Mouse (Mus musculus): ENCODE results near the gene Mki67. TPM values are rescaled to one million over a fixed set of nuclear protein-coding genes. Genes with fewer than 3 reads are reported as not detected.

The Mki67 gene
- total and polyA plus RNA-seq, 3 experiments = 57.8 to 102 (median 73.1) TPM

DNA sequence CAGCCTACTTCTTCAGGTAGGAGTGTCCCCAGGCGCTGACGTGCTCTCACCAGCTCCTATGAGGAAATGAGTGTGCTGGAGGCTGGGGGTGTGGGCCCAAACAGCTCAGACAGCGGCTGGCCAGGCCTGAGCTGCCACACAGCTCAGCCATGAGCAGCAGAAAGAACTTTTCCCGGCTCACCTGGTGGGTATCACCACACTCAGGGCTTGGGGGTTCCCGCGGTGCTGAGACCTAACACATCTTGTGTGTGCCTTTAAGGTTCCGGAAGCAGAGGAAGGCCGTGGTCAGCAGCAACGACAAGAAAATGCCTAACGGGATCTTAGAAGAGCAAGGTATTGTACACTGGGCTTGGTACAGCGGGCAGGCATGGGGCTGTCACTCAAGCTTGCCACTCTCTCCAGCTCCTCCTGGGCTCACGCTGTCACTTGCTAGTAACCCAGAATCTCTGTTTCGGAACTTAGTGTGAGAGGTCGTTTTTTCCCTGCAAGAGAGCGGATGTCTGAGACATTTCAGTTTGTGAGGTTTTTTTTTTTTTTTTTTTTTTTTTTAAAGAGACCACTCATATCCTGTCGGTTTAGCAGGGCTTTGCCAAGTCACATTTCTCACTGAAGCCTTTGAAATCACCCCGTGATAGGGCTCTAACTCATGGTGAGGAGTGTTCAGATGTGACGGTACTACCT lies 64.2 kb downstream of the Mki67 start:
- Histone ChIP-seq H3K79me2 (replicated peaks; ENCODE audit: control insufficient read depth, extremely low read depth, insufficient read depth, poor library complexity, severe bottlenecking) (no peaks in the 10 kb centered on the region), H3K9me3 (replicated peaks; ENCODE audit: low read length) (peaks cover 6% of the 10 kb centered on the region), H3K4me3 (replicated peaks in 1 of 3; ENCODE audit: low read depth in 2 of 3, low read length in 2 of 3, poor library complexity in 1 of 3) (no peak overlapping the region), H3K4me1 (ENCODE audit: control insufficient read depth in 1 of 2, insufficient read depth in 2 of 2) (peaks cover 7 to 55% of the 10 kb centered on the region in 2 experiments; a peak in 3 of 4 replicates), H3K9ac (ENCODE audit: insufficient read depth, low read depth) (no peak overlapping the region), H3K36me3 (replicated peaks in 1 of 2; ENCODE audit: control insufficient read depth in 1 of 2, insufficient read depth in 1 of 2, low read length in 1 of 2) (peaks cover 19 to 46% of the 10 kb centered on the region in 2 experiments), H3K27ac (ENCODE audit: insufficient read depth, low read depth) (no peak overlapping the region), H3K4me2 (ENCODE audit: insufficient read depth, low read depth, poor library complexity, severe bottlenecking) (no peak overlapping the region), H3K27me3 (replicated peaks) (no peaks in the 10 kb centered on the region)
- TF ChIP-seq TBP (conservative IDR thresholded peaks at IDR 0.05; ENCODE audit: low read depth, low read length) (no peak), RCOR1 (conservative IDR thresholded peaks at IDR 0.05; ENCODE audit: low read depth, low read length) (no peak), MAZ (IDR thresholded peaks at IDR 0.05; ENCODE audit: low read depth, low read length) (no peak), GABPA (IDR thresholded peaks at IDR 0.05; ENCODE audit: insufficient replicate concordance, low read depth, low read length) (no peak), MEF2A (IDR thresholded peaks at IDR 0.05; ENCODE audit: borderline replicate concordance, low read depth, low read length) (no peak), BHLHE40 (IDR thresholded peaks at IDR 0.05; ENCODE audit: low read depth, low read length) (no peak), ELF1 (IDR thresholded peaks at IDR 0.05; ENCODE audit: low read depth, low read length) (no peak), KAT2A (IDR thresholded peaks at IDR 0.05; ENCODE audit: insufficient replicate concordance, low read length) (no peak), MAFK (IDR thresholded peaks at IDR 0.05; ENCODE audit: insufficient replicate concordance, low read length) (no peak), CHD1 (IDR thresholded peaks at IDR 0.05; ENCODE audit: low read depth, low read length) (no peak), RAD21 (IDR thresholded peaks at IDR 0.05; ENCODE audit: low read depth, low read length) (no peak), JUN (IDR thresholded peaks at IDR 0.05; ENCODE audit: insufficient read depth, low read depth, low read length) (no peak), CHD2 (IDR thresholded peaks at IDR 0.05; ENCODE audit: low read length) (no peak), NELFE (IDR thresholded peaks at IDR 0.05; ENCODE audit: low read depth, low read length) (no peak)
- DNase-seq (ENCODE audit: extremely low read depth) = no peak
- dilution Hi-C loops (cut with MboI; ENCODE audit: extremely low pct_ligation_motif_present, extremely low pct_unique_long_range_greater_than_20kb, low sequenced_read_pairs) (no loop called here), in situ Hi-C loops (cut with MboI; ENCODE audit: low pct_ligation_motif_present, low pct_unique_long_range_greater_than_20kb, low sequenced_read_pairs) (no loop called here)

DNA sequence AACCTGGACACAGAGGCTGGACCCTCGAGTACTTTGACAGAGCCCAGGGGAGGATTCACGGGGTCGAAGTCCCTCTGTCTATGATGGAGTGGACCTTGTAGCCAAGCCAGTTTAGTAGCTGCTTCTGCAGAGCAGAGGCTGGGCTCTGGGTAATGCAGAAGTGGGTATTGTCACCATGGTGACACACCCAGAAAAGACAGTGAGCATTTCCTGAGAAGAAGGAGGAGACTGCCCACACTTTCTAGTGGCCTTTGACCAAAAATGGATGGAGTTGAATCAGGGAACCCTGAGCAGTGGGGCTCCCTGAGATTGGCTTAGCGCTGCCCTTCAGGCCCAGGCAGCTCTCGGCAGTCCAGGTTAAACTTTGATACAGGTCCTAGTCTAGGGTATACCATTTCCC lies 66.1 kb downstream of the Mki67 start:
- TF ChIP-seq ZNF384 (IDR thresholded peaks at IDR 0.05; ENCODE audit: low read depth, low read length) (no peak), JUN (IDR thresholded peaks at IDR 0.05; ENCODE audit: insufficient read depth, low read depth, low read length) (no peak), TBP (conservative IDR thresholded peaks at IDR 0.05; ENCODE audit: low read depth, low read length) (no peak), ZMIZ1 (IDR thresholded peaks at IDR 0.05; ENCODE audit: low read depth, low read length) (no peak), GABPA (IDR thresholded peaks at IDR 0.05; ENCODE audit: insufficient replicate concordance, low read depth, low read length) (no peak), MYC (IDR thresholded peaks at IDR 0.05; ENCODE audit: low read depth, low read length) (no peak), SMC3 (IDR thresholded peaks at IDR 0.05; ENCODE audit: low read depth, low read length) (no peak), POLR2A (IDR thresholded peaks at IDR 0.05; ENCODE audit: low read depth, low read length) (no peak), UBTF (IDR thresholded peaks at IDR 0.05; ENCODE audit: low read depth, low read length) (no peak), MXI1 (IDR thresholded peaks at IDR 0.05; ENCODE audit: low read depth, low read length) (no peak), CTCF (conservative IDR thresholded peaks at IDR 0.05 in 1 of 2, IDR thresholded peaks at IDR 0.05 in 1 of 2; ENCODE audit: low read depth in 2 of 2, low read length in 2 of 2) (no peak), TCF12 (IDR thresholded peaks at IDR 0.05; ENCODE audit: low read depth, low read length) (no peak), ZC3H11A (IDR thresholded peaks at IDR 0.05; ENCODE audit: low read depth, low read length) (no peak), USF1 (IDR thresholded peaks at IDR 0.05; ENCODE audit: low read depth, low read length) (no peak), PAX5 (IDR thresholded peaks at IDR 0.05; ENCODE audit: low read length) (no peak), USF2 (conservative IDR thresholded peaks at IDR 0.05; ENCODE audit: low read depth, low read length) (no peak)
- dilution Hi-C loops (cut with MboI; ENCODE audit: extremely low pct_ligation_motif_present, extremely low pct_unique_long_range_greater_than_20kb, low sequenced_read_pairs) = no loop called here
- no peak overlapping the region for H3K4me2 ChIP-seq (ENCODE audit: insufficient read depth, low read depth, poor library complexity, severe bottlenecking)

More for the DNA sequence above, 66.1 kb downstream of the Mki67 start:
- Histone ChIP-seq H3K27ac (ENCODE audit: insufficient read depth, low read depth) (no peak overlapping the region), H3K9me3 (replicated peaks; ENCODE audit: low read length) (peaks cover 6% of the 10 kb centered on the region), H3K4me1 (ENCODE audit: control insufficient read depth in 1 of 2, insufficient read depth in 2 of 2) (peaks cover 3 to 42% of the 10 kb centered on the region in 2 experiments; a peak in 3 of 4 replicates), H3K36me3 (replicated peaks in 1 of 2; ENCODE audit: control insufficient read depth in 1 of 2, insufficient read depth in 1 of 2, low read length in 1 of 2) (peaks cover 24 to 52% of the 10 kb centered on the region in 2 experiments), H3K4me3 (replicated peaks in 1 of 3; ENCODE audit: low read depth in 2 of 3, low read length in 2 of 3, poor library complexity in 1 of 3) (no peak overlapping the region), H3K27me3 (replicated peaks) (no peaks in the 10 kb centered on the region), H3K79me2 (replicated peaks; ENCODE audit: control insufficient read depth, extremely low read depth, insufficient read depth, poor library complexity, severe bottlenecking) (no peaks in the 10 kb centered on the region), H3K9ac (ENCODE audit: insufficient read depth, low read depth) (no peak overlapping the region)
- DNase-seq (ENCODE audit: extremely low read depth) = no peak
- in situ Hi-C loops (cut with MboI; ENCODE audit: low pct_ligation_motif_present, low pct_unique_long_range_greater_than_20kb, low sequenced_read_pairs) = no loop called here

Measured in CH12.LX (cell line).